Mouse (Mus musculus): ENCODE measurements at regions not wholly inside any gene's neighbourhood (a gene's known extent, or its start where the extent isn't known, plus 50 kb on each side); places are given as distances from the start of the nearest gene placed in this dataset.

DNA sequence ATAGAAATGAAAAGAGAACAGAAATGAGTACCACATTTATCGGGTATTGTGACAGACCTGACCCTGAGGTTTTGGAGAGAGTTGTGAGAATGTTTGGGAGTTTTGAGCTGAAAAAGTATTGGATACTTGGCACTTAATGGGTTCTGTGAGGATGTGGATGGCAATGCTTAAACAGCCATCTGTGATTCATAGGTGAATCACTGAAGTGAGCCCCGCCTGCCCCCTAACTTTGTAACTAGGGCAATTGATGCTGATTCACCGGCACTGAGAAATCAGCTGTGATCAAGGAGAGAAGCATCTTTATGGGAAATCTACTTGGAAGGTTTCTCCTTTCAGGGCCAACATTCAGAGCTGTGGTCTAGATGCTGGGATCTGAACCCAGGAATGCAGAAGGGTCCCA, 291.9 kb upstream of the Slc35b3 start:
- no peaks in the 10 kb centered on the region for H3K4me1 ChIP-seq (ENCODE audit: control insufficient read depth, insufficient read depth, low read length)
- WGBS, result 96% methylated on average over 3 of the region's 3 CpGs
- TF ChIP-seq CTCF (IDR thresholded peaks at IDR 0.05; ENCODE audit: borderline replicate concordance, insufficient read depth, low read depth, low read length), result no peak
- no peak for TF ChIP-seq POLR2A (IDR thresholded peaks at IDR 0.05; ENCODE audit: borderline replicate concordance, insufficient read depth, low read length)
- no peak overlapping the region for H3K4me3 ChIP-seq (replicated peaks; ENCODE audit: insufficient read depth, low read depth, low read length)
- no peaks in the 10 kb centered on the region for H3K27me3 ChIP-seq (ENCODE audit: control insufficient read depth, insufficient read depth, low read length)
- no peak for DNase-seq
- no peak overlapping the region for H3K27ac ChIP-seq (ENCODE audit: insufficient read depth, low read length)

DNA sequence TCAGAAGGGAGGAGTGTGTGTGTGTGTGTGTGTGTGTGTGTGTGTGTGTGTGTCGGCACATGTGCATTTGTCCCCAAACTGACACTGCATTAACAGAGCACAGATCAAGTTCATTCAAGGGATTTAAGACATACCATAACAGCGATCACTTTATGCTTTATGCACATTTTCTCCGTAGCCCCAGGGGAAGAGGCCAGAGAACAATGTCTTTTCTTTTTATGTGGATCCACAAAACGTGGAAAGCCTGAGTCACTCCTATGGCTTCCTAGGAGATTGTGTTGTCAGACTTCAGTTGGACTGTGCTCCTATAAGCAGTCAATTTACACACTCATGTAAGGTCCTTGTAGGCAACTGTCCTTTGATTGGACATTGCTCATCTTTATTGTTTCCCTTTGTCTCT, 289.4 kb upstream of the Slc35b3 start:
- TF ChIP-seq CTCF (IDR thresholded peaks at IDR 0.05; ENCODE audit: borderline replicate concordance, insufficient read depth, low read depth, low read length) (no peak), POLR2A (IDR thresholded peaks at IDR 0.05; ENCODE audit: borderline replicate concordance, insufficient read depth, low read length) (no peak)
- no peak overlapping the region for H3K4me3 ChIP-seq (replicated peaks; ENCODE audit: insufficient read depth, low read depth, low read length)
- H3K27me3 ChIP-seq (ENCODE audit: control insufficient read depth, insufficient read depth, low read length), result no peaks in the 10 kb centered on the region
- WGBS, result 72% methylated on average over 4 of the region's 4 CpGs
- DNase-seq, result no peak
- H3K4me1 ChIP-seq (ENCODE audit: control insufficient read depth, insufficient read depth, low read length), result no peaks in the 10 kb centered on the region
- H3K27ac ChIP-seq (ENCODE audit: insufficient read depth, low read length), result no peak overlapping the region

- no peaks in the 10 kb centered on the region for H3K4me1 ChIP-seq (ENCODE audit: control insufficient read depth, insufficient read depth, low read length)
Observed at GRCm38 (mm10) chr13:39226829-39227228, 266.2 kb upstream of the Slc35b3 start.

GRCm38 (mm10) chr13:39225651-39226050, 265.0 kb upstream of the Slc35b3 start:
- TF ChIP-seq CTCF (IDR thresholded peaks at IDR 0.05; ENCODE audit: borderline replicate concordance, insufficient read depth, low read depth, low read length) (no peak), POLR2A (IDR thresholded peaks at IDR 0.05; ENCODE audit: borderline replicate concordance, insufficient read depth, low read length) (no peak)
- Histone ChIP-seq H3K27ac (ENCODE audit: insufficient read depth, low read length) (no peak overlapping the region), H3K27me3 (ENCODE audit: control insufficient read depth, insufficient read depth, low read length) (no peaks in the 10 kb centered on the region), H3K4me3 (replicated peaks; ENCODE audit: insufficient read depth, low read depth, low read length) (no peak overlapping the region), H3K4me1 (ENCODE audit: control insufficient read depth, insufficient read depth, low read length) (no peaks in the 10 kb centered on the region)
- no peak for DNase-seq
- WGBS, result 59% methylated on average over 6 of the region's 6 CpGs

More at GRCm38 (mm10) chr13:39226829-39227228, 266.2 kb upstream of the Slc35b3 start:
- no peak overlapping the region for H3K27ac ChIP-seq (ENCODE audit: insufficient read depth, low read length)
- 75% methylated on average over 4 of the region's 4 CpGs for WGBS
- no peaks in the 10 kb centered on the region for H3K27me3 ChIP-seq (ENCODE audit: control insufficient read depth, insufficient read depth, low read length)
- no peak overlapping the region for H3K4me3 ChIP-seq (replicated peaks; ENCODE audit: insufficient read depth, low read depth, low read length)
- no peak for DNase-seq
- TF ChIP-seq POLR2A (IDR thresholded peaks at IDR 0.05; ENCODE audit: borderline replicate concordance, insufficient read depth, low read length) (no peak), CTCF (IDR thresholded peaks at IDR 0.05; ENCODE audit: borderline replicate concordance, insufficient read depth, low read depth, low read length) (no peak)

- Histone ChIP-seq H3K4me1 (ENCODE audit: control insufficient read depth, insufficient read depth, low read length) (no peaks in the 10 kb centered on the region), H3K27me3 (ENCODE audit: control insufficient read depth, insufficient read depth, low read length) (no peaks in the 10 kb centered on the region), H3K4me3 (replicated peaks; ENCODE audit: insufficient read depth, low read depth, low read length) (no peak overlapping the region), H3K27ac (ENCODE audit: insufficient read depth, low read length) (no peak overlapping the region)
- WGBS, result 35% methylated on average over 8 of the region's 8 CpGs
- DNase-seq, result peak; percentile 1 to 8
- no peak for TF ChIP-seq CTCF (IDR thresholded peaks at IDR 0.05; ENCODE audit: borderline replicate concordance, insufficient read depth, low read depth, low read length)
- no peak for TF ChIP-seq POLR2A (IDR thresholded peaks at IDR 0.05; ENCODE audit: borderline replicate concordance, insufficient read depth, low read length)
Observed at GRCm38 (mm10) chr13:39211076-39211475, 250.4 kb upstream of the Slc35b3 start.

DNA sequence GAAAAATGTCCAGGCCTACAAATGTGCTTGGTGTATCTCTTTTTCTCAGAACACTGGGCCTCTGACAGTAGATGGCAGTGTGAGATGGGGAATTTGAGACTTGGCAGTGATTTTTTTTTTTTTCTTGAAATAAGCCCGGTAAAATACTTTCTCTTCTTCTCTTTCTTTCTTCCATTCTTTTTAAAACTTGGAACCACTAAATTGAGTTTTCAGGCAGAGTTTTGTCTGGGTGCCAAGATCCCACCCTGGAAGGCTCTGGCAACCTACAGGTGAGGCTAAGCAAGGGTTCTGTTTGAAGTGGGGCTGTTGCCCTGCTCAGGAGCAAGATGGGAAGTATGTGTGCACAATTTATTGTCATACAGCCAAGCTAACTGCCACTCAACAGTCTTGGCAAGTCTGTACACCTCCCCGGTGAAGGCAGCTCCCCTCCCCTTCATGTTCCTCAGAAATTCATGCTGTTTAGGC, 223.1 kb upstream of the Slc35b3 start:
- H3K4me3 ChIP-seq (replicated peaks; ENCODE audit: insufficient read depth, low read depth, low read length), result no peak overlapping the region
- H3K27me3 ChIP-seq (ENCODE audit: control insufficient read depth, insufficient read depth, low read length), result no peaks in the 10 kb centered on the region
- DNase-seq, result peak; percentile 30 to 38
- no peak overlapping the region for H3K27ac ChIP-seq (ENCODE audit: insufficient read depth, low read length)
- peaks cover 3% of the 10 kb centered on the region; the same call in 1 of the 2 replicates for H3K4me1 ChIP-seq (ENCODE audit: control insufficient read depth, insufficient read depth, low read length)
- TF ChIP-seq POLR2A (IDR thresholded peaks at IDR 0.05; ENCODE audit: borderline replicate concordance, insufficient read depth, low read length) (no peak), CTCF (IDR thresholded peaks at IDR 0.05; ENCODE audit: borderline replicate concordance, insufficient read depth, low read depth, low read length) (peak; percentile 5; the same call in 1 of the 2 replicates)
- 3% methylated on average over 2 of the region's 2 CpGs for WGBS

DNA sequence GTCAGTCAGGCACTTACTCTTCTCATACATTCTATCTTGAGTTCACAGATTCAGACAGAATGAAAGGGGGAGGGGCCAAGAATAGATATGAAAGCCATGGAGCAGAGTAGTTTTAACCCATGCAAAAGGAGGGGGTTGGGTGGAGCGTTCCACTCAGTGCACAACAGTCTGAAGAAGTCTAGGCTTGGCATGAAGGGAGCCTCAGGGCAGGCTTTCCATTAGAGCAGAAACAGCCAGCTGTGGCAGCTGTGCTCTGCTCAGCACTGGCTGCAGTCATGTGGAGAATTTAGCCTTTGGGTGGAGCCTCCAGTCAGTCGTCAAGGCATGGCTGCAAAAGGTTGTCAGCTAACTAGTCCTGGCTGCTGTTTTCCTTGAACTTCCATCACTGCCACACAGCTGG, 201.3 kb upstream of the Slc35b3 start:
- TF ChIP-seq POLR2A (IDR thresholded peaks at IDR 0.05; ENCODE audit: borderline replicate concordance, insufficient read depth, low read length) (no peak), CTCF (IDR thresholded peaks at IDR 0.05; ENCODE audit: borderline replicate concordance, insufficient read depth, low read depth, low read length) (no peak)
- Histone ChIP-seq H3K4me3 (replicated peaks; ENCODE audit: insufficient read depth, low read depth, low read length) (no peak overlapping the region), H3K27ac (ENCODE audit: insufficient read depth, low read length) (no peak overlapping the region), H3K27me3 (ENCODE audit: control insufficient read depth, insufficient read depth, low read length) (no peaks in the 10 kb centered on the region), H3K4me1 (ENCODE audit: control insufficient read depth, insufficient read depth, low read length) (no peaks in the 10 kb centered on the region)
- no peak for DNase-seq
- WGBS, result 59% methylated on average over 2 of the region's 2 CpGs

- Histone ChIP-seq H3K4me1 (ENCODE audit: control insufficient read depth, insufficient read depth, low read length) (no peaks in the 10 kb centered on the region), H3K27me3 (ENCODE audit: control insufficient read depth, insufficient read depth, low read length) (no peaks in the 10 kb centered on the region), H3K4me3 (replicated peaks; ENCODE audit: insufficient read depth, low read depth, low read length) (no peak overlapping the region), H3K27ac (ENCODE audit: insufficient read depth, low read length) (no peak overlapping the region)
- WGBS, result 79% methylated on average over 1 of the region's 1 CpGs
- TF ChIP-seq CTCF (IDR thresholded peaks at IDR 0.05; ENCODE audit: borderline replicate concordance, insufficient read depth, low read depth, low read length) (no peak), POLR2A (IDR thresholded peaks at IDR 0.05; ENCODE audit: borderline replicate concordance, insufficient read depth, low read length) (no peak)
- DNase-seq, result no peak
Observed at GRCm38 (mm10) chr13:39127942-39128341, 167.3 kb upstream of the Slc35b3 start.
